Mouse (Mus musculus) heart, embryonic 12.5 days (tissue): ENCODE measurements around the gene Edar. TPM values are rescaled to one million over a fixed set of nuclear protein-coding genes. Genes with fewer than 3 reads are reported as not detected.

Experiments
- ATAC-seq: fragments of 200-750 bp; cut with Nextera tagmentation; 2 replicates; pipeline ENCODE4 v1.8.0; 2017; ENCODE audit warnings: moderate TSS enrichment, moderate library complexity; ENCODE audit not compliant: insufficient number of reproducible peaks, low FRiP score
- H3K27ac ChIP-seq: fragments of 300-500 bp; sonication (generic); 2 replicates; pipeline ENCODE4 v1.5.1; 2016; ENCODE audit warnings: mild to moderate bottlenecking, moderate library complexity; ENCODE audit not compliant: poor library complexity, severe bottlenecking
- H3K27me3 ChIP-seq: fragments of 300-500 bp; sonication (generic); replicated peaks from 2 replicates; pipeline ENCODE4 v1.6.1; 2016; ENCODE audit warnings: mild to moderate bottlenecking, moderate library complexity
- H3K36me3 ChIP-seq: fragments of 300-500 bp; sonication (generic); 2 replicates; pipeline ENCODE4 v1.6.1; 2016; ENCODE audit warnings: mild to moderate bottlenecking, moderate library complexity
- H3K4me1 ChIP-seq: fragments of 300-500 bp; sonication (generic); replicated peaks from 2 replicates; pipeline ENCODE4 v1.6.1; 2016; ENCODE audit warnings: mild to moderate bottlenecking
- H3K4me2 ChIP-seq: fragments of 300-500 bp; sonication (generic); 2 replicates; pipeline ENCODE4 v1.6.1; 2016; ENCODE audit warnings: mild to moderate bottlenecking, moderate library complexity
- H3K4me3 ChIP-seq: fragments of 300-500 bp; sonication (generic); 2 replicates; pipeline ENCODE4 v1.5.1; 2016; ENCODE audit warnings: mild to moderate bottlenecking
- H3K9ac ChIP-seq: fragments of 300-500 bp; sonication (generic); 2 replicates; pipeline ENCODE4 v1.6.1; 2016; ENCODE audit warnings: mild to moderate bottlenecking, moderate library complexity
- H3K9me3 ChIP-seq: fragments of 300-500 bp; sonication (generic); replicated peaks from 2 replicates; pipeline ENCODE4 v1.6.1; 2016; ENCODE audit warnings: mild to moderate bottlenecking, moderate library complexity
- WGBS: fragments of 180-500 bp; shearing (Covaris S2); methylation state at CpG from one replicate; pipeline ENCODE4 v1.1.7; 2016; 5-methylcytosine and 5-hydroxymethylcytosine counted together
- polyA plus RNA-seq: library from polyadenylated mRNA; unstranded; fragments of >200 nt; fragmentation: Nextera tagmentation; extraction: Ambion mirVana; gene quantifications from 2 replicates; pipeline ENCODE4 v1.2.1, GENCODE M21; 2016

Edar gene
- polyA plus RNA-seq, 1 experiment from 2014 or later = not detected

- Histone ChIP-seq H3K27me3 (no peaks in the 10 kb centered on the region), H3K4me3 (no peak overlapping the region), H3K4me1 (peaks cover 13% of the 10 kb centered on the region), H3K4me2 (no peak overlapping the region), H3K36me3 (no peaks in the 10 kb centered on the region), H3K9ac (no peak overlapping the region), H3K9me3 (no peaks in the 10 kb centered on the region), H3K27ac (no peak overlapping the region)
- ATAC-seq = no peak
- WGBS = 33% methylated on average over 5 of the region's 5 CpGs
Observed at GRCm38 (mm10) chr10:58600983-58601382, 74.5 kb downstream of the Edar start.

GRCm38 (mm10) chr10:58600151-58600550 lies 75.3 kb downstream of the Edar start:
- peaks cover 20% of the 10 kb centered on the region for H3K4me1 ChIP-seq
- WGBS = 73% methylated on average over 5 of the region's 5 CpGs

GRCm38 (mm10) chr10:58595821-58596220 lies 79.6 kb downstream of the Edar start:
- Histone ChIP-seq H3K27ac (no peak overlapping the region), H3K9ac (no peak overlapping the region), H3K4me1 (peaks cover 18% of the 10 kb centered on the region), H3K27me3 (no peaks in the 10 kb centered on the region), H3K4me3 (no peak overlapping the region), H3K4me2 (no peak overlapping the region), H3K9me3 (peaks cover 4% of the 10 kb centered on the region; the same call in 1 of the 2 replicates), H3K36me3 (no peaks in the 10 kb centered on the region)
- ATAC-seq = no peak
- 34% methylated on average over 5 of the region's 5 CpGs for WGBS

More at GRCm38 (mm10) chr10:58600151-58600550, 75.3 kb downstream of the Edar start:
- H3K9me3 ChIP-seq = no peaks in the 10 kb centered on the region
- ATAC-seq = no peak
- H3K9ac ChIP-seq = no peak overlapping the region
- no peak overlapping the region for H3K4me3 ChIP-seq
- no peak overlapping the region for H3K4me2 ChIP-seq
- no peaks in the 10 kb centered on the region for H3K27me3 ChIP-seq
- H3K27ac ChIP-seq = no peak overlapping the region
- no peaks in the 10 kb centered on the region for H3K36me3 ChIP-seq

- no peak overlapping the region for H3K4me3 ChIP-seq
- no peak for ATAC-seq
- WGBS = 83% methylated on average over 3 of the region's 3 CpGs
Observed at GRCm38 (mm10) chr10:58595197-58595596, 80.3 kb downstream of the Edar start.

GRCm38 (mm10) chr10:58594486-58594885 lies 81.0 kb downstream of the Edar start:
- no peaks in the 10 kb centered on the region for H3K27me3 ChIP-seq
- no peak overlapping the region for H3K4me2 ChIP-seq
- peaks cover 4% of the 10 kb centered on the region; the same call in 1 of the 2 replicates for H3K9me3 ChIP-seq
- no peak overlapping the region for H3K4me3 ChIP-seq
- no peak for ATAC-seq
- peaks cover 18% of the 10 kb centered on the region for H3K4me1 ChIP-seq
- no peak overlapping the region for H3K9ac ChIP-seq
- H3K36me3 ChIP-seq = no peaks in the 10 kb centered on the region
- no peak overlapping the region for H3K27ac ChIP-seq
- WGBS = 64% methylated on average over 3 of the region's 3 CpGs

More at GRCm38 (mm10) chr10:58595197-58595596, 80.3 kb downstream of the Edar start:
- Histone ChIP-seq H3K9ac (no peak overlapping the region), H3K27me3 (no peaks in the 10 kb centered on the region), H3K4me1 (peaks cover 18% of the 10 kb centered on the region), H3K27ac (no peak overlapping the region), H3K36me3 (no peaks in the 10 kb centered on the region), H3K4me2 (no peak overlapping the region), H3K9me3 (peaks cover 4% of the 10 kb centered on the region; the same call in 1 of the 2 replicates)

GRCm38 (mm10) chr10:58585427-58586223 lies 89.8 kb downstream of the Edar start:
- Histone ChIP-seq H3K27ac (no peak overlapping the region), H3K4me2 (no peak overlapping the region), H3K27me3 (no peaks in the 10 kb centered on the region), H3K9me3 (no peaks in the 10 kb centered on the region), H3K9ac (no peak overlapping the region), H3K4me3 (no peak overlapping the region), H3K36me3 (no peaks in the 10 kb centered on the region), H3K4me1 (no peaks in the 10 kb centered on the region)
- no peak for ATAC-seq
- 62% methylated on average over 5 of the region's 5 CpGs for WGBS

GRCm38 (mm10) chr10:58560521-58560920 lies 114.9 kb downstream of the Edar start:
- no peak overlapping the region for H3K4me3 ChIP-seq
- H3K27me3 ChIP-seq = no peaks in the 10 kb centered on the region
- no peak overlapping the region for H3K9ac ChIP-seq
- no peak overlapping the region for H3K27ac ChIP-seq
- no peaks in the 10 kb centered on the region for H3K36me3 ChIP-seq
- no peak for ATAC-seq
- no peaks in the 10 kb centered on the region for H3K4me1 ChIP-seq
- WGBS = 93% methylated on average over 6 of the region's 6 CpGs
- no peak overlapping the region for H3K4me2 ChIP-seq
- H3K9me3 ChIP-seq = no peaks in the 10 kb centered on the region

GRCm38 (mm10) chr10:58559901-58560300 lies 115.6 kb downstream of the Edar start:
- no peak overlapping the region for H3K27ac ChIP-seq
- no peak overlapping the region for H3K4me3 ChIP-seq
- no peak overlapping the region for H3K4me2 ChIP-seq
- no peaks in the 10 kb centered on the region for H3K27me3 ChIP-seq
- H3K9me3 ChIP-seq = no peaks in the 10 kb centered on the region
- no peaks in the 10 kb centered on the region for H3K36me3 ChIP-seq
- H3K4me1 ChIP-seq = no peaks in the 10 kb centered on the region
- no peak for ATAC-seq
- no peak overlapping the region for H3K9ac ChIP-seq
- 18% methylated on average over 3 of the region's 3 CpGs for WGBS

- Histone ChIP-seq H3K27me3 (no peaks in the 10 kb centered on the region), H3K9me3 (no peaks in the 10 kb centered on the region), H3K36me3 (no peaks in the 10 kb centered on the region), H3K4me3 (no peak overlapping the region), H3K4me2 (no peak overlapping the region), H3K27ac (no peak overlapping the region), H3K4me1 (no peaks in the 10 kb centered on the region), H3K9ac (no peak overlapping the region)
- WGBS = 26% methylated on average over 7 of the region's 7 CpGs
- no peak for ATAC-seq
Observed at GRCm38 (mm10) chr10:58559098-58559497, 116.4 kb downstream of the Edar start.

GRCm38 (mm10) chr10:58554693-58555387 lies 120.6 kb downstream of the Edar start:
- H3K36me3 ChIP-seq = no peaks in the 10 kb centered on the region
- H3K9me3 ChIP-seq = no peaks in the 10 kb centered on the region
- ATAC-seq = no peak
- H3K27me3 ChIP-seq = no peaks in the 10 kb centered on the region
- WGBS = 81% methylated on average over 8 of the region's 8 CpGs
- no peaks in the 10 kb centered on the region for H3K4me1 ChIP-seq
- no peak overlapping the region for H3K4me2 ChIP-seq
- H3K27ac ChIP-seq = no peak overlapping the region
- H3K9ac ChIP-seq = no peak overlapping the region
- H3K4me3 ChIP-seq = no peak overlapping the region
